Mouse (Mus musculus) v-Abl transformed pro-B cells (cell line): ENCODE measurements at regions not wholly inside any gene's neighbourhood (a gene's known extent, or its start where the extent isn't known, plus 50 kb on each side); places are given as distances from the start of the nearest gene placed in this dataset.

ENCODE experiments used
- in situ Hi-C, 2 experiments: fragments of 400-800 bp; cut with MboI; formaldehyde crosslinking; loops; one replicate each; pipeline ENCODE4 v1.15.1; 2025; ENCODE audit not compliant: unreplicated experiment in 2 of 2

DNA sequence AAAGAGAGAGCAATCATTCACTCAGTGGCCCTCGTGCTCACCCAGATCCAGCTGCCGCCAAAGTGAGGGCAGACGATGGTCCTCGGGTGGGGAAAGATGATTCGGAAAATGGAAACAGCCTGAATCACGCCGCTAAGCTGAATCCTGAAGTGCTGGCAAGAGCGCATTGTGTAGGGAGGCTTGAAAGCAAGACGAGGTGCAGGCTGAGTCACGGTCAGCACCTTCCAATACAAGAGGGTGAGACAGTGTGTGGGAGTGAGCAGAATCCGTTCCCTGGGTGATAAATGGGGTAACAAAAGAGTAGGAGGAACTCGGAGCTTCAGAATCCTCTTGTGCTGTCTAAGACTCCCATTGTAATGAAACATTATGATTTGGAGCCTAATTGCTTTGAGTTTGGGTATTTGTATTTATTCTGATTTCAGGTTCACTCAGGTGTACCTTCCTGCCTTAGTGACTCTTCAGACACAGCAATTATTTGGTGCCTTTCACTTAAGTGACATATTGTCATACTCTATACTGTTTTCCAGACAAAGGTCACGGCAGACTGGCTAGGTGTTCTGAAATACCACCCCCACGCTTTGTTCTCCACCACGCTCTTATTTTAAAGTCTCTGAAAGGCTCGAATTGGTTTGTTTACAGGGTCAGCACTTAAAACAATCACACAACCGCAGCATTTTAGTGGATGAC lies 70.0 kb downstream of the Mbip start:
- in situ Hi-C loops: no loop called here

DNA sequence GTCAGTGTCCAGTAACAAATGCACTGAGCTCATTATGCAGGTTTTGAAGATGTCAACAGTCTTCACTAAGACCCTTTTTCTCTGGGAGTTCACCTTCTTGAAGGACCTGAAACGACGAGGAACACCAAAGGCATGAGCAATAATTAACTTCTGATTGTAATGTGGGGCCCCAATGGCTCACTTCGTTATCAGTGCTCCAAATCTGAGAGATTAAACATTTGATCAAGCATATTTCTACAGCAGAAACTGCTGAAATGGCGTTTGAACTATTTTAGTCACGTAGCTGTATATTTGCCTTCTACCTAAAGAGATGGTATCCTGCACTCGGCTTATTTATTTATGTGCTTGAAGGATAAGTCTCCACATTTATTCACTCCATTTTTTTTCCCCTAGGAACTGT lies 80.6 kb downstream of the Mbip start:
- in situ Hi-C loops: no loop called here

DNA sequence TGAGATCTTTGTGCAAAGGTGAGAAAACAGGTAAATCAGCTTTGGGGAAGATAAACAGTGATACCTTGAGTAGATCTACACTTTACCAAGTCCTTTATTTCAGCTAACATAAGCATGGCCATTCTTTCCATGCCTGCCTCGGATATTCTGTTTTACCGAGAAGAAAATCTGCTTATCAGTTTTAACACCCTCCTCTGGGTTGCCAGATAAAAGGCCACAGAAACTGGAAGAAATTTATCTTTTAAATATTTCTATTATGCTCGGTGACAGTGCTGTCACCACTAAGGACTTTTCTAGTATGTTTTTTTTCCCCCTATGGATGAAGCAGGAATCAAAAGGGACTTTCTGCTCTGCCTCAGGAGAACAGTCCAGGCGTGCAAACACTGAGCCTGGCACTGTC lies 84.2 kb downstream of the Mbip start:
- in situ Hi-C loops: no loop called here

DNA sequence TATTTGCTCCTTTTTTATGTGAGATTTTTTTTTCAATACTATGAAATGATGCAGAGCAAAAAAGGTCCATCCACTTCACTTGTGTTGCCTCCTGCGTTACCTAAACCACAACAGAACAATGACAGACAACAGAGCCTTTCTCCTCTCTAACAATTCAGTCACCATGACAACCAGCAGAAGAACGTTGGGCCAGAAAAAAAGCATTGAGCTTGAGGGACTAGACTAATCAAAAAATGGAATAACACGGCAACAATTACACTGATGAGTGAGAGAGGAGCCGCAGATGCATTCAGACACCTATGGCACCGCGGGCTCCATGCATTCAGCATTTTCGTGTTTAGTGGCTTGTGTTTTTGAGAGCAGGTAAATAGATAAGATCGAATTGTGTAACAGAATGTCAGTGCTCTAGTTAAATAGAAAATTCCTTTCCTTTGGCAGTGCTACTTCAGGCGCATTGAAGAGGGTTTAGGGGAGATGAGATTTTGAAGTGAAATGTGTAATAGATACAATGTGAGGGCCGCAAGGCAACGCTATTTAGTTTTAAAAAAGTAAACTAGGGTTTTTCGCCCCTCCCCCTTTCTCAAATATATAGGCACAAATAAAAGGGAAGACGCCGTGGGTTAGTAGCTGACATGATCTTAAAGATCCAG lies 87.2 kb downstream of the Mbip start:
- in situ Hi-C loops: no loop called here

DNA sequence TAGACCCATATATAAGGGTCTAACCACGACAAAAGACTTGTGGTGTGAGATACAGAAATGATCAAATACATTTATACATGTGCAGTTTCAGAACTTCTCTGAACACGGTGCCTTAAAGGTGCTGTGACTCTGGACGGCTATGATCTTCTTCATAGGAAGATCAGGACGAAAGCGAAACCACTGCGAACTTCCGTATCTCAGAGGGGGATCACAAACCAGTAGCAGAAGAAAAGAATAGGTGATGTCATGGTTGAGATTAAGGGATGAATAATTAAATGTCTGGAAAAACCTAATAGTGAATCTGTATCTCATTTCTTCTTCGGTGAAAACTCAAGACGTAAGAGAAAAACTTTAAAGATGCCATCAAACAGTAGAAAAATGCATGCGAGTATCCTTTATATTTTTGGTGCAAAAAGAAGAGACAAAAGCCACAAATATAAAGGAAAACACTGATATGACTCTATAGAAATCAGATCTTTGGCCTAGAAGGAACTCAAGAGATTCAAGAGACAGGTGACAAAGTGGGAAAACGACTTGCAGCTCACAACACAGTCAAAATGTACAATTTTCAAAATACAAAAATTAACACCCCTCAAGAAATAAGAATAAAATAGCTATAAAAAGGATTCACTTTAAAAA lies 89.3 kb downstream of the Mbip start:
- in situ Hi-C loops: no loop called here

DNA sequence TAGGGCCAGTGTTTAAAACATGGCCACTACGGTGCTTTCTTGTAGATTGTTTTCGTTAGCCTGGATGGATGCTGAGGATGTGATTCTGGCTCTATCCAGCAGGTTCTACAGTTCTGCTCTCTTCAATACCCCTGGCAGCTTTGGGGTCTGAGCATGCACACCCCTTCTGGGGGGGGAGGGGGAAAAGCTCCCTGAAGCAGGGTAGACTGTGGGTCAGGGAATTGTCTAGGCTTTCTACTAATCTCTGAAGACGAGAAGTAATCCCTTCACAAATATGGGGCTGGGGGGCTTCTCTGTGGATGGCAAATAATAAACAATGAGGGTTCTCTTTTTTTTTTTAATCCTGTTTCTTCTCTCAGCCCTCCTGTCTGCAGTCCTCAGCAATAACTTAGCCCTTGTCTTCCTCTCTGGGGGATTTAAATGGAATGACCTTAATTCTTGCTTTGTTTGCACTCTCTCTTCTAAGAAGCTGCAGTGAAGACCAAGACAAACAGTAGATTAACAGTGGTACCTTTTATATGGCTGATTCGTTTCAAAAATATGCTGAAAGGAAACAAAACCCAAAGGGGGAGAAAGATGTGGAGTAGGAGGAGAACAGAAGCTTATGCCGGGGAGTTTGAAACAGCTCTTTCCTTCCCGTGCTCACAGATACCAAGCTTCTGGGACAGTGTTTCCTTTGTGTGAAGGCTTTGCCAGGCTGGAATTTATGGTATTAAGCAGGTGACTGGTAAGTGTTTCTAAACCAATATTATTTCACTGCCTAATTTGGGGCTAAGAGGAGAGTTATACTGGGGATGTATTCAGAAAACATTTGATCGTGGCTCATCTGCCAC lies 92.9 kb downstream of the Mbip start:
- in situ Hi-C loops: no loop called here

DNA sequence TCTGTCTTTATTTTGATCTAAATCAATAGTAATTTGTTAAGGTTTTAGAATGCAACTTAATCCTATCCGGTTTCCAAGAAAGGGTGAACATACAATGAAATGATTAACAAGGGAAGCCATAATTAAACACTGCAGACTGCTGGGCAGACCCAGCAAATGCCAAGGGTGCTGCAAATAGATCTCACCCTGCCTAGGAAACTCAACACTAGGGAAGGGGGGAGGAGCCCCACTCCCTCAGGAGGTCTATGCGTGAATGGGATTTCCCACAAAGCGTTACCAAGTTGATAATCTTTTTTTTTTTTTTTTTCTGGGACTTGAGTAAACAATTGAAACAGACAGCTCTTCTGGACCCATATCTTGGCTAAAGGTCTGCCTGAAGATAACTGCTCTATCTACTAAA lies 95.4 kb downstream of the Mbip start:
- in situ Hi-C loops: no loop called here

DNA sequence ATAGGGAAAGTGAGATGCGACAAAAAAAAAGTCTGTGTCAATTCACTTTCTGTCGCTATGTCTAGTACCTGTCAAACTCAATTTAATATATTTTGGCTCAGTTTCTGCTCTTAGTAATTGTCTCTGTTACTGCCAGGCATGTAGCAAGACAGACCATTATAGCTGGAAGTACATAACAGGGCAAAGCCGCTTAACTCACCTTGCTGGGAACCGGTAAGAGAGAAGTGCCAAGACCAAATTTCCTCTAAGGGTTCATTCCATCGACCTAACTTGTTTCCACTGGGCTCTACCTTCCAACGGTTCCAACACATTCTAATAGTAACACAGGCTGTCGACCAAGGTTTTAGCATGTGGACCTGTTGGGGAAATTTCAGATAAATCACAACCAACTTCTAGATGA lies 99.3 kb downstream of the Mbip start:
- in situ Hi-C loops: no loop called here

DNA sequence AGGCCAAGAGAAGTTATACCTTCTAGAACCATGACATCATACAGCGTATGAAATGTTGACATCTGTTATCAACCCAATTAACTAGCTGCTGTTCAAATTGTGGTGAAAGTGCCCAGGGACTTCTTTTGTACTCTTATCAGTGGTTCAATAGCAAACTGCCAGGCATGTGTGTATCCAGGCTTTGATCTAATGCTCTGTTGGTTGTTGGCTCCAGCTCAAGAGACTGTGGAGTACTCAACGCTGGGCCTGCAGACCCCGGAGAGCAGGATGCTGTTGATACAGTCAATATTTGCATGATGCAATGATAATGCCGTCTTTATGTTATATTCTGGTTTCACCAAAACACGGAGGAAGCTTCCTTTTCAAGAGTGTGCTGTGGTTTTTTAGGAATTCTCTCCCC lies 102.9 kb downstream of the Mbip start:
- in situ Hi-C loops: loop anchor here (5.0 kb wide), 2 partner anchors 159 to 299 kb away; no protein-coding TSS in a partner anchor

DNA sequence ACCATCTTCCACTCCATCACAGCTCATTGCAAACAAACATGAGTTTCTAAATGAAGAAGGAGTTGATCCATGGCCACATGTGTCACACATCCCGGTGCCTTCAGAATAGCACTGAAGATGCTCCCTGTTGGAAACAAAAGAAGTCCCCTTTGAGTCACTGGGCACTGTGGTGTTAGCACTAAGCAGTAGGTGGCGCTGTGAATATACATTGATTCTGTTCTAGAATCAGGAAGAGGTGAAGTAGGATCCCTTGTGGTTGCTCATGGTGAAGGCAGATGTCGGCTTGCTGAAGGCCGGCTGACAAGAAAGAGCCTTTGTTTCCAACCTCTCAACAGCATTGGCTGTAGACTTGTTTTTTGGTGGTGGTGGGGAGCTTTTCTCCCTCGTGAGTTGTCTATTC lies 104.0 kb downstream of the Mbip start:
- in situ Hi-C loops: loop anchor here (5.0 kb wide), 2 partner anchors 161 to 301 kb away; no protein-coding TSS in a partner anchor

DNA sequence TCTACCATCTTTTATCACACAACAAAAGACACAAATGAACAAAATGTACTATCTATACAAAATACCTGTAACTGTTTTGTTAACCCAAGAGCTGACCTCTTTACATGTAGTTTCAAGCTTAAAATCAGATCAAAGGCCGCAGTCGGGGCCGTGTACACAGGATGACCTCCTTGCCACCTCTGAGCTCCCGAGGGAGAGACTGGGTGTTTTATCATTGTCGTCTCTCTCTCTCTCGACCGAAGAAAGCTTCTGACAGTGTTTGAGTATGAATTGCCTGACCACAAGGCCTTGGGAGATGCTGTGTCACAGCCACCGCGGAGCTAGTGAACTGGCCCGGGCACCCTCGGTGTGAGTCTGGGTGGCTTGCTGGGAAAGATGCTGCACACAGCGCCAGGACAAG lies 105.5 kb downstream of the Mbip start:
- in situ Hi-C loops: loop anchor here (5.0 kb wide), 2 partner anchors 162 to 302 kb away; no protein-coding TSS in a partner anchor

DNA sequence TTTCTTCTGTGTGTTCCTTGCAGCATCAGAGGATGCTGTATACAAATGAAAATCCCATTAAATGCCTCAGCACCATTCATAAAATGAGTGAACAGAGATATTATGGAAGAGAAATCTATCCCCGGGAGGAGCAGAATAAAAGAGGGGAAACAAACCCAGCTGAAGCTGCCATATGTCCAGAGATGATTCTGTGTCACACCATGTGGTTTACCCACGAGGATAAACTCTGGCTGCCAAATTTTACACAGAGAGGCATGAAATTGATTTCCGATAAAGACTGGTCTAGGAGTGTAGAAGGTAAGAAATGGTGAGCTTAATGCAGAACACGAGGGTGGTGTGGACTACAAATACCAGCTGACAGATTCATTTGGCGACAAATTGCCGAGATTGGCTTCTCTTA lies 111.1 kb downstream of the Mbip start:
- in situ Hi-C loops: loop anchor here in 1 of 2 experiments (10.0 kb wide), 1 partner anchor 170 kb away; no protein-coding TSS in a partner anchor

DNA sequence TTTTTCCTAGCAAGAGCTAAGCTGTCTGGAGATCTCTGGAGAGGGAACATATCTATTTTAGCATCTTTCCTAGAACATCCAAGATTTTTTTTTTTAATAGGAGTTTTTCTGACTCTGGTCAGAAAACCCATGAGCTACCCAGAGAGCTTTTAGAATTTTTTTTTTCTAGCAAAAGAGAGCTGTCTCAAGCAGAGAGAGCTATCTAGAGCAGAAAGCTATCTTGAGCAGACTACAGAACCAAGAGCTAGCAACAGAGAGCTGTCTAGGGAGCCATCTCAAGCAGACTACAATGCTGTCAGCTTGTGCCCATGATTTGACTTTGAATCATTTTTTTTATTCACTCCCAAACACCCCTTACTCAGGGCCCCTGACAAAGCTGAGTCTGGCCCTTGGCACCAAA lies 112.5 kb downstream of the Mbip start:
- in situ Hi-C loops: loop anchor here in 1 of 2 experiments (10.0 kb wide), 1 partner anchor 168 kb away; no protein-coding TSS in a partner anchor

DNA sequence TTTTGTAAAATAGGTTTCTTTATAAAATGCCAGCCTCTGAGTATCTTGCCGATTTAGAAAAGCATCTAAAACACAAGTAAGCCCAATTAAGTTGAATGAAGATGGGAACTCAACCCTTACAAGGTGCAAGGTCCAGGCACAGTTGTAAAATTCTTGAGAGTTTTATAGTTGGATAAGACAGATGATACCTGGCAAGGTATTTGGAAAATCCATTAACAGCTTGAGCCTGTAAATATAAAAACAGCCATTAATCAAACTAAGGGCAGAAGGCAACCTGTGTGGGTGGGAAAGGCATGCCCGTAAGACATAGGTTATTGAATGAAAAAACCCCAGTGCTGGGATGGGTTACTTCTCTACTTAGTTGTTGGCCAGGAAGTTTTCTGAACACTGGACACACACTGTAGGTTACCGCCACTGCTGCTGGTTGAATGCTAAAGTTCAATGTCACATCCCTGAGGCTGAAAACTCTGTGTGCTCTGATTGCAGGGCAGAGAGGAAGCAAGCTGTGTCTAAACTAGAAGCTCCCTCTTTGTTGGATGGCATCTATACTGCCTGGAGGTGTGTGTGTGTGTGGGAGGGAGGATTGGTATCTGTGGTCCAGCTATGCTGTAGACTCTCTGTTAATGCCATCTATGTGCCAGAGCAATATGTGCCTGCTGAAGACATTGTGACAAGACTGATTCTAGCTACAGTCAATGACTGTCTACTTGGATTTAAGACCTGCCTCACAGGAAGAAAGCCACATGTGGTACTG lies 121.4 kb downstream of the Mbip start:
- in situ Hi-C loops: no loop called here

DNA sequence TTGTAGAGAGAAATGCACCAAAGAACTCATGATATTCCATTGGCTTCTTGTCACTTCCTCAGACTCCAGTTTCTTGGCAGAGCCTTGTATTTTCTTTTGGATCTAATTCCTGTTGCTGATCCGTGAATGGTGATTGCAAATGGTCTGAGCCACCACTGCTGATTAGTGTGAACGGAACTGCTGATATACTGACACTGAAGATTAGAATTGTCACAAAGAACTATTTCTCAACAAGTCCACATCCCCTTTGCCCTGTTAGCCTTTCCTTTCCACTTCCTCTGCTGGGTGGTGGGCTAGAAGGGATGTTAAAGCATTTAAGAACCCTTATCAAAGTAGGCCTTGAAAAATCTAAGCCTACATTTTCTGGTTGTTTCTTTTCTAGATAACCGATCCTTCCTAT lies 152.2 kb downstream of the Mbip start:
- in situ Hi-C loops: no loop called here

DNA sequence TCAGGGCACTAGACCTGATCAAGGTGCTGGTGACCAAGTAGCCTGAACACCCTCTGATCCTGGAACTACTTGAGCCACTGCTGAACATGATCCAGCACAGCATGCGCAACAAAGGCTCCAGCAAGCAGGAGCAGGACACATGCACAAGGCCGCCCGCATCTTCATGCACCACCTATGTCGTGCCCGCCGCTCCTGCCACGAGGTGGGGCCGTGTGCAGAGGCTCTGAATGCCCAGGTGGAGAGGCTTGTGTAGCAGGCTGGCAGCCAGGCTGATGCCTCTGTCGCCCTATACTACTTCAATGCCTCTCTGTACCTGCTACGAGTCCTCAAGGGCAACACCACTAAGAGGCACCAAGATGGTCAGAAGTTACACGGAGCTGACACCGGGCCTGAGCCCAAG lies 156.1 kb downstream of the Mbip start:
- in situ Hi-C loops: no loop called here

DNA sequence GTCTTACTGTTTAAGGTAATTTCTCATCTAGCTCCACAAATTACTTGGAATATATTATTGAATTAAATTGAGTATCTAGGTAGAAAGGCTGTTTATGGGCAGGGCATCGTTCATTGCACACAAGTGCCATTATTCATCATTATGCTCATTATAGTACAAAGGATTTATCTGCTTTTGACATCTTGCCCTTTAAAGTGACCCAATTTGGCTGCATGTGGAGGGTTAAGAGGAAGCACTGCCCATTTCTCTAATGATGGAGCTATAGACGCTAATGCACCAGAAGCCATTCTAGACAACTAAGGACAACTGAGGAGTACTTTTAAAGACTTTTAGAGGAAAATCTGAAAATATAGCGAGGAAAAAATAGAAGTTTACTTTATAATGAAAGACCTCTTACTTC lies 185.0 kb downstream of the Mbip start:
- in situ Hi-C loops: no loop called here

DNA sequence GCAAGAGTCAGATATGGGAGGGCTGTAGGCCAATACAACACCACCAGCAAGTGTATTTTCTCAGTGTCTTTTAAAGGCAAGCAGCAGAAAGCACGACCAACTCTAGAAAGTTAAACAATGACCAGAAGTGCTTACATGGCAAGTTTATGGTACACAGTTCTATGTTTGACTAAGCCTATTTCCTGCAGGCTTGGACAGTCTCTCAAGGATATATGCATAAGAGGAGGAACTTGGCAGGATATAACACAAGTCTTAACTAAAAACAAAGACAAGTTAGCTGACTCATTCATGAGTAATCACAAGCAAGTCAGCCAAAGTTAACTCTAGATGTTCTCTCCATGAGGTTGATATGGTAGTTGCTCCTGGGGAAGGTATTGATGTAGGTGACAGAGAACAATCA lies 201.3 kb downstream of the Mbip start:
- in situ Hi-C loops: no loop called here

DNA sequence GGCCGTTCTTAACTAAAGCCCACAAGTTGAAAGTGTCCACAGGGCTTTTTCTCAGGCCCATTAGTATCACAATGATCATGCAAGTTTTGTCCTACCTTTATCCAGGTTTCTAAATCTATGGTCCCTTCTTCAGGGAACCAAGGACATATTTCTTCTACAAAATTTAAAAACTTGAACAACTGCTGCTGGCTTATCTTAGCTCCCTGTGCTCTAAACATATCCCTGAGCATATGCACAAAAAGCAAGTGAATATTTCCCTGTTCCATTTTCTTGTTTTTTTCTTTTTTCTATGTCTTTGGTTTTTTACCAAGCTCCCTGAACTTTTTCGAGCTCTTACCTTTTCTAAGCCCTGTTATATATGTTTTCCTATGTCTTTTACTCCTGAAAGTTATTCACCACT lies 201.9 kb downstream of the Mbip start:
- in situ Hi-C loops: no loop called here

DNA sequence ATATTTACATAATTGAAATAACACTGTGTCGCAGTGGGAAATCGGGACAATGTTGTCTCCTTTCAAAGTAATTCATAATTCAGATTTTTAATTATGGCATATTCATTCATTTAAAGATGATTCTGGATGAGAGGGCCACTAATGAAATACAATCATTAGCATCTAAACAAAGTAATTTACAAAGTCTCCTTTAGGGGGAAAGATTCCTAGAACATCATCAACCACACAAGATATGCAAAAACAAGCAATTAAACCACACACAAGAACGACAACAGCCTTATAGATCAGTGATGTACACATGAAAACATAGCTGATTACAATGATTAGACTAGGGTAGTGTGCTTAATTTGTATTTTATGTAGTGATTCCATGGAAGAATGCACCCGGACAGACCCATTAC lies 231.2 kb downstream of the Mbip start:
- in situ Hi-C loops: no loop called here
